Mouse (Mus musculus) forebrain, embryonic 11.5 days (tissue): ENCODE data around the gene Pax1. TPM values are rescaled to one million over a fixed set of nuclear protein-coding genes. Genes with fewer than 3 reads are reported as not detected.

ENCODE experiments used
- ATAC-seq: fragments of 200-750 bp; cut with Nextera tagmentation; replicated peaks from 2 replicates; pipeline ENCODE4 v1.8.0; 2017; ENCODE audit warnings: moderate TSS enrichment; ENCODE audit not compliant: low FRiP score
- DNase-seq: peaks from one replicate; pipeline ENCODE4 v3.0.0-alpha.2; 2017; ENCODE audit warnings: low spot score
- H3K27ac ChIP-seq: fragments of 300-500 bp; sonication (generic); 2 replicates; pipeline ENCODE4 v1.5.1; 2014; ENCODE audit warnings: low read depth, low read length
- H3K27me3 ChIP-seq: fragments of 300-500 bp; sonication (generic); 2 replicates; pipeline ENCODE4 v1.6.1; 2014; ENCODE audit warnings: mild to moderate bottlenecking, low read length, mixed read lengths; ENCODE audit not compliant: control insufficient read depth, insufficient read depth
- H3K36me3 ChIP-seq: fragments of 300-500 bp; sonication (generic); 2 replicates; pipeline ENCODE4 v1.6.1; 2014; ENCODE audit warnings: mild to moderate bottlenecking, low read length, moderate library complexity, mixed read lengths; ENCODE audit not compliant: control insufficient read depth, insufficient read depth
- H3K4me1 ChIP-seq: fragments of 300-500 bp; sonication (generic); replicated peaks from 2 replicates; pipeline ENCODE4 v1.6.1; 2014; ENCODE audit warnings: low read length, mixed read lengths; ENCODE audit not compliant: control insufficient read depth, insufficient read depth
- H3K4me2 ChIP-seq: fragments of 300-500 bp; sonication (generic); 2 replicates; pipeline ENCODE4 v1.6.1; 2014; ENCODE audit warnings: low read depth, mild to moderate bottlenecking, low read length, moderate library complexity, mixed read lengths; ENCODE audit not compliant: severe bottlenecking
- H3K4me3 ChIP-seq: fragments of 300-500 bp; sonication (generic); 2 replicates; pipeline ENCODE4 v1.5.1; 2014; ENCODE audit warnings: low read depth, low read length
- H3K9ac ChIP-seq: fragments of 300-500 bp; sonication (generic); 2 replicates; pipeline ENCODE4 v1.6.1; 2014; ENCODE audit warnings: low read length
- H3K9me3 ChIP-seq: fragments of 300-500 bp; sonication (generic); 2 replicates; pipeline ENCODE4 v1.6.1; 2016; ENCODE audit warnings: low read length, mixed read lengths; ENCODE audit not compliant: control insufficient read depth
- WGBS: fragments of 180-500 bp; shearing (Covaris S2); extraction: QIAGEN DNeasy Blood & Tissue Kit; methylation state at CpG from one replicate; pipeline ENCODE4 v1.1.7; 2014; 5-methylcytosine and 5-hydroxymethylcytosine counted together
- polyA plus RNA-seq: library from polyadenylated mRNA; unstranded; fragments of >200 nt; fragmentation: Nextera tagmentation; extraction: Ambion mirVana; gene quantifications from 2 replicates; pipeline ENCODE4 v1.2.1, GENCODE M21; 2014

The Pax1 gene
- polyA plus RNA-seq, 1 experiment from 2014 or later, result 0.49 TPM

DNA sequence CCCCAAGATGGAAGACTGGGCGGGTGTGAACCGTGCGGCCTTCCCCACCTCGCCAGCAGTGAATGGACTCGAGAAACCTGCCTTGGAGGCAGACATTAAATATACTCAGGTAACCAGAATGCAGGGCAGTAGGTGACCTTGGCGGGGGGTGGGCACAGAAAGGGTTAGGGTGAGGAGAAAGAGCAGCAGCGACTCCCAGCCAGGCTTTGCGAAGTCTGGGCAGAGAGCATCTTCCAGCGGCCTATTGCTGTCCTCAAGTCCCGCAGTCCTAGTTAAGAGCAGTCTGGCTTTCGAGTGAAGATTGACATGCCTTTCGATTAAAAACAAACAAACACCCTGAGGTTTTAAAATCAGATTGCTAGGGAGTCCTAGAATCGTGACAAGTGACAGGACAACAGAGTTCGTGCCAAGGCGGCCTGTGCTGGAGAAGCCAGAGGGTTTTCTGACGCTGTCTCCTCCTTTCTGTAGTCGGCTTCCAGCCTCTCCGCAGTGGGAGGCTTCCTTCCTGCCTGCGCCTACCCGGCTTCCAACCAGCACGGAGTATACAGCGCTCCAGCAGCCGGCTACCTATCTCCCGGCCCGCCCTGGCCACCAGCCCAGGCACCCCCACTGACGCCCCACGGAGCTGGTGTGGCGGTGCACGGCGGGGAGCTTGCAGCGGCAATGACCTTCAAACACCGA, 6.3 kb downstream of the Pax1 start:
- ATAC-seq, result 0 out of 2 replicates have a peak, but pooled peaks have one; percentile 28

DNA sequence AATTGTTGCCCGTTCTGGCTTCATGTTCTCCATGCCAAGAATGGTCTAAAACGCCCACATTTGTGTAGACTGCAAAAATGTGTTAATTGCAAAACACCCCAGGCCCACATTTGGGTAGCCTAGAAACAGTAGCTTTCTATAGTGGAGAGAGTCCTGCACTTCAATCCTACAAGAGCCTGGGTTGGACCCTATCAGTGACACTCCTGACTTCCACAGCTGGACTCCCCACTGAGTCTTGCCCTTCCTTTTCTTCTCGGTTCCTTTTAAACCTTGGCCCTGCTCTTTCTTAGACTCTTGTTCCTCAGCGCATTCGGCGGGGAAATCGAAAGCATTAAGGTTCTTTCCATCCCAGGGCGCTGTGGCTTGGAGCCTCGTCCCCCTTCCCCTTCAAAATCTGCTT, 7.8 kb downstream of the Pax1 start:
- no peaks in the 10 kb centered on the region for H3K36me3 ChIP-seq
- H3K4me3 ChIP-seq, result no peak overlapping the region
- DNase-seq (no peak), ATAC-seq (no peak)
- peaks cover 86% of the 10 kb centered on the region for H3K27me3 ChIP-seq
- H3K9ac ChIP-seq, result no peak overlapping the region
- H3K4me2 ChIP-seq, result no peak overlapping the region
- 2% methylated on average over 9 of the region's 9 CpGs for WGBS
- 0 out of 2 replicates have a peak, but pooled peaks cover 2% of the 10 kb centered on the region for H3K4me1 ChIP-seq
- H3K9me3 ChIP-seq, result no peaks in the 10 kb centered on the region
- H3K27ac ChIP-seq, result no peak overlapping the region

More for the DNA sequence above, 6.3 kb downstream of the Pax1 start:
- Histone ChIP-seq H3K9me3 (no peaks in the 10 kb centered on the region), H3K36me3 (no peaks in the 10 kb centered on the region), H3K4me2 (no peak overlapping the region), H3K27ac (no peak overlapping the region), H3K4me1 (0 out of 2 replicates have a peak, but pooled peaks cover 2% of the 10 kb centered on the region), H3K27me3 (peaks cover 87% of the 10 kb centered on the region), H3K4me3 (no peak overlapping the region), H3K9ac (no peak overlapping the region)
- WGBS, result under 1% methylated on average over 32 of the region's 32 CpGs
- DNase-seq, result peak; percentile 65

DNA sequence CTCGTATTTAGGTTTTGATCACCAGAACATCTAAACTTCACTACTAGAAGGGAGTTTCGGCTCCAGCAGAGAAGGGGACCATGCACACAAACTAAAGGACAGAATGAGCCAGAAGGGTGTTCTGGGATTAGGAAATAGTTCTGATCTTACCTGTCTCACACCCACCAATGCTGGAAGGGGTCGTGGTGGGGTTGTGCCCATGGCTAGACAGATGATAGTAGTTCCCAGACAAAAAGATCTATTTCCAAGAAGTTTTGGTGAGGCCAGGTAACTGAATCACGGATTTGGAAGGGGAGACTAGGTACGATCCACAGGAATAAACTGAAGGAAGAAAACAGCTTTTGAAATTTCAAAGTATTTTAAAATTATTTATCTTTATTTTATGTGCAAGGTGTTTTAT, 8.4 kb downstream of the Pax1 start:
- Histone ChIP-seq H3K9ac (no peak overlapping the region), H3K4me1 (0 out of 2 replicates have a peak, but pooled peaks cover 2% of the 10 kb centered on the region), H3K9me3 (no peaks in the 10 kb centered on the region), H3K4me2 (no peak overlapping the region), H3K4me3 (no peak overlapping the region), H3K36me3 (no peaks in the 10 kb centered on the region), H3K27ac (no peak overlapping the region), H3K27me3 (peaks cover 86% of the 10 kb centered on the region)
- 11% methylated on average over 5 of the region's 5 CpGs for WGBS
- DNase-seq (no peak), ATAC-seq (no peak)

DNA sequence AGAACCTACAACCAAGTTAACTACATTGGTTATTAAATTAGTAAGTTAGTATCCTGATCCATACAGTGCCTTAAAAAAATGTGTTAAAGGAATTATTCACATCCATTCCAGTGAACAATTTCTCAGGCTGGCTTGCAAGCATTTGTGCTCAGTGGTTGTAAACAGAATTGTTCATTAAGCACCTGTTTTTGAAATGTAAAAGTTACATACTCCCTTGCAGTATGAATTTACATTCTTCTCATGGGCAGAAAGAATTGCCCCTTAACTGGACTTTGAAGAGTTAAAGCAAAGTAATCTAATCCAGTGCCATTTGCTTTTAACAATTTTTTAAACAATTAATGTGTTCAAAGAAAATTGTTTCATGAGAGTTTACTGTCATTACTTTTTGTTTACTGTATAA, 9.6 kb downstream of the Pax1 start:
- peaks cover 84% of the 10 kb centered on the region for H3K27me3 ChIP-seq
- no peak overlapping the region for H3K27ac ChIP-seq
- H3K36me3 ChIP-seq, result no peaks in the 10 kb centered on the region
- 0 out of 2 replicates have a peak, but pooled peaks cover 2% of the 10 kb centered on the region for H3K4me1 ChIP-seq
- no peak for DNase-seq
- no peak overlapping the region for H3K9ac ChIP-seq
- no peak overlapping the region for H3K4me3 ChIP-seq
- H3K9me3 ChIP-seq, result no peaks in the 10 kb centered on the region
- no peak overlapping the region for H3K4me2 ChIP-seq
- no peak for ATAC-seq

DNA sequence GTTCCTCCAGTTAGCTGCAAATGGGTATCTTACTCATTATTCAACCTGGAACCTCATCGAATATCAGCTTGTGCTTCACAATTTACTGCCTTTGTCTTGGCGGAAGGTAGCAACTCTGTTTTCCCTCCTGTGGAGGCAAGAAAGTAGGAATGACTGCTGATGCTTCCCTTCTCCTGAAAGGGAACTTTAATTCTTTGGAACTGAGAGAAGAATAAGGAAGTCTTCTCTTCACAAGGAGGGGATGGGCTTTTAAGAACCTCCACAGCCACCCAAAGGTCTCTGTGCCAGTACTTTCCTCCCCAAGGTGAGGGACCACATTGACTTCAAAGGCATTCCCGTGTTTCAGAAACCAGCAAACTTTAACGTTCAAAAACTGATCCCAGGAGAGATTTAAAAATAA, 10.1 kb downstream of the Pax1 start:
- Histone ChIP-seq H3K4me1 (0 out of 2 replicates have a peak, but pooled peaks cover 2% of the 10 kb centered on the region), H3K36me3 (no peaks in the 10 kb centered on the region), H3K27ac (no peak overlapping the region), H3K9ac (no peak overlapping the region), H3K4me3 (no peak overlapping the region), H3K9me3 (no peaks in the 10 kb centered on the region), H3K4me2 (no peak overlapping the region), H3K27me3 (peaks cover 85% of the 10 kb centered on the region)
- 2% methylated on average over 4 of the region's 4 CpGs for WGBS
- DNase-seq (no peak), ATAC-seq (no peak)

DNA sequence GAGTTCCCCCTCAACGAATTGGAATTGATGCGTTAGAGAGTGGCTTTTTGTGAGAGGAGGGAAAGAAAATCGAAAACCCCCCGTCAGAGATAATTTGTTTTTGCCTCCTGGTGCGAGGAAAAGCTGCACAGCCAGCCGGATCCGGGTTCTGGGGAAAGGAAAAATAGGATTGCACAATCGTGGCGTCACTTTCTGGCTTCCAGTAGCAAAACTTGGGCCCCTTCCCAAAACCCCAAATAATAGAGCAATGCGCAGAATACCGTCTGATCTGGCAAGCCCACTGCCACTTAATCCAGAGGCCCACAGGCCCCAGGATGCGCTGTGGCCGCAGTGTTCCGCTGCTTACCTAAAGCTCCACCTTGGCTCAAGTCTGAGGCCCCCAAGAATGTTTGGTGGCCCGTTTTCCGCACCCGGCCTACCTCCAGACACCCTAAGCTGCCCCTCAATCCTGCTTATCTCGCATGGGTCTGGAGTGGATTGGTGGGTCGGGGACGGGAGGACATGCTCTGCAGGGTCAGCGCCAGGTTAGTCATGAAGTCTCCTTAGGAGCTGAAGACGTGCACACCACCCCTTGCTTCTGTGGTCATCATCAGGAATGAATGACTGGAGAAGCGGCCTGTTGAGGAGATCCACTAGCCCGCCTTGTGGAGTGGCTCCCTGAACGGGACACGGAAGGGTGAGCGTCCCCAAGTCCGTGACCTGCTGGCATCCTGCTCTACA, 11.4 kb downstream of the Pax1 start:
- Histone ChIP-seq H3K9me3 (no peaks in the 10 kb centered on the region), H3K27ac (no peak overlapping the region), H3K27me3 (peaks cover 83% of the 10 kb centered on the region), H3K36me3 (no peaks in the 10 kb centered on the region), H3K4me2 (no peak overlapping the region), H3K4me1 (0 out of 2 replicates have a peak, but pooled peaks cover 2% of the 10 kb centered on the region), H3K4me3 (no peak overlapping the region), H3K9ac (no peak overlapping the region)
- DNase-seq, result peak; percentile 55
- WGBS, result 1% methylated on average over 28 of the region's 28 CpGs
- peak; percentile 25; the same call in 1 of the 2 replicates for ATAC-seq

DNA sequence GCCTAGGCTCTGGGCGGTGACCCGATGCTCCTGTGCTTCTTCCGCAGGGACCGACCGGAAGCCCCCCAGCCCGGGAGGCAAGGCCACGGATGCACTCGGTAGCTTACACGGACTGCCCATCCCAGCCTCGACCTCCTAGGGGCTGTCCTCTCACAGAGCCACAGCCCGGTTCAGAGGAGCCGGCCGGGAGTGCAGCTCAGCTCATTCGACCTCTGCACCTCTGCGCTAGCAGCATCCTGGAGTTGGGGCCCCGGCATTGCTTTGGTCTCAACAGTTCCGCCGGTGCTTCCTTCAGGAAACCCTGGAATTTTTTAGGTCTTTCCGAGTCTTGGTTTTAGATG, 11.9 kb downstream of the Pax1 start:
- Histone ChIP-seq H3K9me3 (no peaks in the 10 kb centered on the region), H3K4me3 (no peak overlapping the region), H3K27ac (no peak overlapping the region), H3K4me1 (no peaks in the 10 kb centered on the region), H3K4me2 (no peak overlapping the region), H3K36me3 (no peaks in the 10 kb centered on the region), H3K27me3 (peaks cover 83% of the 10 kb centered on the region), H3K9ac (no peak overlapping the region)
- ATAC-seq (0 out of 2 replicates have a peak, but pooled peaks have one; percentile 23), DNase-seq (peak; percentile 56)
- under 1% methylated on average over 19 of the region's 19 CpGs for whole genome bisulfite sequencing

DNA sequence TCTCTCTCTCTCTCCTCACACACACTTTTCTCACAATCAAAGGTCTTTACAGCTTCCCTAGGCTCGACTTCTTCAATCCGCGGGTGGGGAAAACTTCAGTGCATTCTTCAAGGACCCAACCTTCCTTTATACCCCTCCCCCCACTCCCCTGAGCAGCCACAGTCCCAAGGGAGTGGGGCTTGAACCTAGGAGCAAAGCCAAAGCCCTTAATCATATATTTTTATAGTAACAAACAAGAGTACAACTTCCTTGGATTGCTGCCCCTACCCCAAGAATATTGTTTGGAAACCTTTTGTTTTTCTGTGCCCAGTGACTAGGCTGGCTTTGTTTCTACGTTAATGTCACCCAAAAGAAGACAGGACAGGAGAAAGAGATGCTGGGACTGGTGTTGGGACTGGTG, 12.5 kb downstream of the Pax1 start:
- H3K27me3 ChIP-seq, result peaks cover 83% of the 10 kb centered on the region
- H3K9ac ChIP-seq, result no peak overlapping the region
- H3K4me2 ChIP-seq, result no peak overlapping the region
- H3K9me3 ChIP-seq, result no peaks in the 10 kb centered on the region
- no peaks in the 10 kb centered on the region for H3K36me3 ChIP-seq
- ATAC-seq (no peak), DNase-seq (no peak)
- no peak overlapping the region for H3K27ac ChIP-seq
- no peaks in the 10 kb centered on the region for H3K4me1 ChIP-seq
- no peak overlapping the region for H3K4me3 ChIP-seq
- 1% methylated on average over 4 of the region's 4 CpGs for WGBS
